8 mouse cellular contexts compared by ENCODE assay signal in genomic region chr16:33250651-33251120, GRCm38 (mm10). TPM values are rescaled to one million over a fixed set of nuclear protein-coding genes. Genes with fewer than 3 reads are reported as not detected.
DNase-seq lines count a peak whose midpoint lies in the region; ATAC-seq and TF ChIP-seq lines count a peak whose summit lies in the region.

No protein-coding gene starts in this region.

- peak overlapping the region; percentile 76 for H3K27ac ChIP-seq in MEL (ENCODE audit: control insufficient read depth, low read depth, low read length)
- peak overlapping the region; percentile 73 for H3K27ac ChIP-seq in forebrain, embryonic 15.5 days (replicated peaks)
- H3K27ac ChIP-seq in intestine, embryonic 16.5 days (ENCODE audit: low read length) = peak overlapping the region; percentile 87

- H3K79me2 ChIP-seq in MEL (ENCODE audit: control insufficient read depth, insufficient read depth, low read length, poor library complexity) = peaks cover 10% of the 10 kb centered on the region

- H3K4me1 ChIP-seq in MEL (ENCODE audit: control insufficient read depth in 1 of 2, insufficient read depth in 2 of 2, low read length in 2 of 2) = no peaks in the 10 kb centered on the region; a peak in 1 of 4 replicates
- peaks cover 24% of the 10 kb centered on the region for H3K4me1 ChIP-seq in forebrain, embryonic 15.5 days
- H3K4me1 ChIP-seq in intestine, embryonic 16.5 days (ENCODE audit: control insufficient read depth, insufficient read depth, low read length) = peaks cover 3% of the 10 kb centered on the region

- no peaks in the 10 kb centered on the region for H3K27me3 ChIP-seq in MEL (ENCODE audit: control insufficient read depth in 1 of 2, insufficient read depth in 2 of 2, low read length in 2 of 2)
- H3K27me3 ChIP-seq in forebrain, embryonic 15.5 days = no peaks in the 10 kb centered on the region
- no peaks in the 10 kb centered on the region for H3K27me3 ChIP-seq in intestine, embryonic 16.5 days (replicated peaks; ENCODE audit: control insufficient read depth, insufficient read depth, low read length)

- H3K4me2 ChIP-seq in forebrain, embryonic 15.5 days (replicated peaks) = peak overlapping the region; percentile 66
- peak overlapping the region; percentile 47 for H3K4me2 ChIP-seq in intestine, embryonic 16.5 days (ENCODE audit: low read depth, low read length)

- H3K9me3 ChIP-seq in MEL (replicated peaks; ENCODE audit: insufficient read depth, low read length) = no peaks in the 10 kb centered on the region
- no peaks in the 10 kb centered on the region for H3K9me3 ChIP-seq in forebrain, embryonic 15.5 days
- no peaks in the 10 kb centered on the region for H3K9me3 ChIP-seq in intestine, embryonic 16.5 days (ENCODE audit: control insufficient read depth, low read length)

- 18% methylated on average over 9 of the region's 9 CpGs for WGBS in forebrain, embryonic 15.5 days
- WGBS in intestine, embryonic 16.5 days = 11% methylated on average over 9 of the region's 9 CpGs

- H3K4me3 ChIP-seq in MEL (ENCODE audit: control insufficient read depth in 1 of 2, insufficient read depth in 1 of 2, low read depth in 2 of 2, low read length in 2 of 2) = peak overlapping the region; percentile 93 to 97
- peak overlapping the region; percentile 100 for H3K4me3 ChIP-seq in forebrain, embryonic 15.5 days
- H3K4me3 ChIP-seq in intestine, embryonic 16.5 days (ENCODE audit: low read length) = peak overlapping the region; percentile 93

- TF ChIP-seq RAD21 in MEL (IDR thresholded peaks at IDR 0.05; ENCODE audit: low read depth, low read length) = no peak

- TF ChIP-seq CTCF in MEL (IDR thresholded peaks at IDR 0.05 in 2 of 3, conservative IDR thresholded peaks at IDR 0.05 in 1 of 3; ENCODE audit: control insufficient read depth in 1 of 3, insufficient read depth in 1 of 3, low read depth in 2 of 3, low read length in 3 of 3, poor library complexity in 1 of 3, severe bottlenecking in 1 of 3) = no peak

- TF ChIP-seq POLR2A in MEL (IDR thresholded peaks at IDR 0.05; ENCODE audit: control insufficient read depth in 1 of 2, insufficient read depth in 1 of 2, low read depth in 1 of 2, low read length in 2 of 2, poor library complexity in 1 of 2) = no peak

- H3K36me3 ChIP-seq in MEL (ENCODE audit: control insufficient read depth in 1 of 2, insufficient read depth in 2 of 2, low read length in 2 of 2) = peaks cover 0 to 5% of the 10 kb centered on the region in 2 experiments; a peak in 2 of 4 replicates
- H3K36me3 ChIP-seq in forebrain, embryonic 15.5 days = no peaks in the 10 kb centered on the region
- H3K36me3 ChIP-seq in intestine, embryonic 16.5 days (ENCODE audit: control insufficient read depth, insufficient read depth, low read length) = no peaks in the 10 kb centered on the region

- DNase-seq in adrenal gland, postnatal 10 days = peak; percentile 39
- DNase-seq in adrenal gland, postnatal 4 days (ENCODE audit: low spot score in 2 of 2) = no peak
- peak; percentile 72 for DNase-seq in MEL (ENCODE audit: low read depth, low spot score)
- DNase-seq in lung, postnatal 14 days = peak; percentile 46
- DNase-seq in right cerebral cortex, adult 2 months (ENCODE audit: low spot score in 2 of 2) = no peak
- DNase-seq in yolk sac, embryonic 10.5 days (ENCODE audit: low spot score) = no peak

- TF ChIP-seq EP300 in MEL (IDR thresholded peaks at IDR 0.05; ENCODE audit: low read depth in 1 of 2, low read length in 2 of 2) = no peak

- H3K9ac ChIP-seq in MEL (ENCODE audit: control insufficient read depth, low read depth, low read length, poor library complexity, severe bottlenecking) = peak overlapping the region; percentile 96
- peak overlapping the region; percentile 99 for H3K9ac ChIP-seq in forebrain, embryonic 15.5 days (replicated peaks)
- H3K9ac ChIP-seq in intestine, embryonic 16.5 days (ENCODE audit: low read depth, low read length) = peak overlapping the region; percentile 95

- no peak for ATAC-seq in forebrain, embryonic 15.5 days (replicated peaks)
- peak; percentile 61 for ATAC-seq in intestine, embryonic 16.5 days

TF ChIP-seq in MEL, 35 proteins besides CTCF, POLR2A, EP300 and RAD21:
- TF ChIP-seq GATA1 (IDR thresholded peaks at IDR 0.05; ENCODE audit: low read depth, low read length) (peak; percentile 52), USF1 (IDR thresholded peaks at IDR 0.05; ENCODE audit: low read depth, low read length) (no peak), ETS1 (IDR thresholded peaks at IDR 0.05; ENCODE audit: low read depth, low read length) (0 out of 2 replicates have a peak, but pooled peaks have one; percentile 11), UBTF (IDR thresholded peaks at IDR 0.05; ENCODE audit: borderline replicate concordance, insufficient read depth, low read depth, low read length) (no peak), MXI1 (IDR thresholded peaks at IDR 0.05; ENCODE audit: low read depth, low read length) (peak; percentile 46; the same call in 1 of the 2 replicates), USF2 (IDR thresholded peaks at IDR 0.05; ENCODE audit: borderline replicate concordance in 1 of 2, insufficient read depth in 1 of 2, low read depth in 1 of 2, low read length in 2 of 2) (no peak), ZMIZ1 (IDR thresholded peaks at IDR 0.05; ENCODE audit: low read depth, low read length) (no peak), CHD1 (IDR thresholded peaks at IDR 0.05; ENCODE audit: low read depth, low read length) (peak; percentile 87; the same call in 1 of the 2 replicates), KAT2A (conservative IDR thresholded peaks at IDR 0.05; ENCODE audit: low read depth, low read length) (no peak), POLR2AphosphoS5 (IDR thresholded peaks at IDR 0.05; ENCODE audit: borderline replicate concordance, low read depth, low read length) (no peak), HCFC1 (IDR thresholded peaks at IDR 0.05; ENCODE audit: low read depth, low read length) (no peak; the same call in 1 of the 2 replicates), NRF1 (IDR thresholded peaks at IDR 0.05; ENCODE audit: insufficient read depth, low read depth, low read length, poor library complexity, severe bottlenecking) (no peak), SMC3 (IDR thresholded peaks at IDR 0.05; ENCODE audit: low read depth, low read length) (no peak), MEF2A (IDR thresholded peaks at IDR 0.05; ENCODE audit: extremely low read depth, insufficient replicate concordance, low read depth, low read length, poor library complexity, severe bottlenecking) (no peak), JUND (IDR thresholded peaks at IDR 0.05; ENCODE audit: low read depth, low read length) (no peak), ZNF384 (IDR thresholded peaks at IDR 0.05; ENCODE audit: low read depth, low read length) (no peak), SIN3A (IDR thresholded peaks at IDR 0.05; ENCODE audit: low read length) (peak; percentile 64), TBP (IDR thresholded peaks at IDR 0.05; ENCODE audit: low read depth, low read length) (0 out of 2 replicates have a peak, but pooled peaks have one; percentile 19), E2F4 (IDR thresholded peaks at IDR 0.05; ENCODE audit: borderline replicate concordance, low read depth, low read length) (no peak), RCOR1 (IDR thresholded peaks at IDR 0.05; ENCODE audit: low read depth, low read length) (no peak), CHD2 (IDR thresholded peaks at IDR 0.05; ENCODE audit: low read length) (no peak), MAZ (IDR thresholded peaks at IDR 0.05; ENCODE audit: low read depth, low read length) (no peak), ELF1 (IDR thresholded peaks at IDR 0.05; ENCODE audit: low read depth, low read length) (peak; percentile 50; the same call in 1 of the 2 replicates), POLR2AphosphoS2 (IDR thresholded peaks at IDR 0.05; ENCODE audit: low read length) (0 out of 2 replicates have a peak, but pooled peaks have one; percentile 15), NELFE (IDR thresholded peaks at IDR 0.05; ENCODE audit: low read depth, low read length) (no peak), TAL1 (IDR thresholded peaks at IDR 0.05; ENCODE audit: low read length) (no peak), MAX (IDR thresholded peaks at IDR 0.05; ENCODE audit: low read length) (no peak), BHLHE40 (IDR thresholded peaks at IDR 0.05; ENCODE audit: borderline replicate concordance, low read depth, low read length) (no peak), ZKSCAN1 (IDR thresholded peaks at IDR 0.05; ENCODE audit: low read depth, low read length) (no peak), MYC (IDR thresholded peaks at IDR 0.05; ENCODE audit: low read depth, low read length) (no peak), GABPA (IDR thresholded peaks at IDR 0.05; ENCODE audit: low read depth, low read length) (no peak)
TF ChIP-seq in MEL: peak in this region for 8.

RNA-seq across cellular contexts. Expression of gene Snx4, which starts 0.6 kb away (rescaled TPM):
- total RNA-seq in adrenal gland, postnatal 10 days (2021) = 10 to 100 TPM; 50.2 to 53.0 TPM
- total RNA-seq in adrenal gland, postnatal 4 days (2021) = 10 to 100 TPM; 74.8 to 74.9 TPM
- 34.7 and 37.9 TPM in 2 replicates for total RNA-seq in MEL (2012; rRNA removed)
- 10 to 100 TPM in 1 of 2 experiments, not detected in 1; 36.1 TPM for polyA plus RNA-seq in MEL (2012; ENCODE audit: insufficient read depth in 1 of 2, insufficient read length in 2 of 2, low read depth in 1 of 2, low replicate concordance in 2 of 2, missing spikeins in 1 of 2)
- polyA plus RNA-seq in forebrain, embryonic 15.5 days (2015; fragmentation: Nextera tagmentation; extraction: Ambion mirVana) = 74.1 and 79.4 TPM in 2 replicates
- 89.3 and 95.9 TPM in 2 replicates for polyA plus RNA-seq in intestine, embryonic 16.5 days (2015; fragmentation: Nextera tagmentation; extraction: Ambion mirVana)

Comparison
In these comparisons a context has a peak if more than half of its experiments do, and no peak if none do; other contexts are left out.
1. DNase-seq: peak in adrenal gland, postnatal 10 days (single experiment), MEL (single experiment) and lung, postnatal 14 days (single experiment); none in adrenal gland, postnatal 4 days (0 of 2), right cerebral cortex, adult 2 months (0 of 2) and yolk sac, embryonic 10.5 days (single experiment).
2. Peak in every context shown above with its lines, with median percentiles within 50 percentile points of each other: H3K27ac ChIP-seq, H3K4me3 ChIP-seq and H3K9ac ChIP-seq.